Mouse (Mus musculus) embryo, embryonic 10 days (tissue): ENCODE data around the gene Rps24.

Experiments used
- DNase-seq: peaks from one replicate; pipeline ENCODE4 v3.0.0-alpha.2; 2015; ENCODE audit warnings: low spot score

Rps24 gene

GRCm38 (mm10) chr14:24512527-24513161 lies 25.7 kb downstream of the Rps24 start:
- DNase-seq = no peak

DNA sequence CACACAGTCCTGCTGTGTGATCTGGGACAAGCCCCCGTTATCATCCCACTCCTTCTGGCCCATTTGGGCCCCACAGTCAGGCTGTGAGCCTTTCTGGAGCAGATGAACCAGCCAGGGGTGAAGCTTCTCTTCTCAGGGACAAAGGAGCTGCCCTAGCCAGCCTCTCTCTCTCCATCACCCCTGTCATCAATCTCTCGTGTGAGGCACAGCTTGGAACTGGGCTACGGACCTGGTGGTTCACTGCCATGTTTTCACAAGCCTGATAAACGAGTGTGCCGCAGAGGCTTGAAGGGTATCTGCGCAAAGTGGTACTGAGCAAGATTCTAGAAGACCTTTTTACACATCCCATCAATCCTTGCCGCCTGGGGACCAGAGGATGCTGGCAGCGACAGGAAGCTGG lies 34.7 kb downstream of the Rps24 start:
- DNase-seq = no peak

GRCm38 (mm10) chr14:24525137-24525536 lies 38.2 kb downstream of the Rps24 start:
- DNase-seq = no peak

- DNase-seq = no peak
Observed at GRCm38 (mm10) chr14:24525677-24526415, 38.9 kb downstream of the Rps24 start.

- no peak for DNase-seq
Observed at GRCm38 (mm10) chr14:24526440-24526839, 39.5 kb downstream of the Rps24 start.

DNA sequence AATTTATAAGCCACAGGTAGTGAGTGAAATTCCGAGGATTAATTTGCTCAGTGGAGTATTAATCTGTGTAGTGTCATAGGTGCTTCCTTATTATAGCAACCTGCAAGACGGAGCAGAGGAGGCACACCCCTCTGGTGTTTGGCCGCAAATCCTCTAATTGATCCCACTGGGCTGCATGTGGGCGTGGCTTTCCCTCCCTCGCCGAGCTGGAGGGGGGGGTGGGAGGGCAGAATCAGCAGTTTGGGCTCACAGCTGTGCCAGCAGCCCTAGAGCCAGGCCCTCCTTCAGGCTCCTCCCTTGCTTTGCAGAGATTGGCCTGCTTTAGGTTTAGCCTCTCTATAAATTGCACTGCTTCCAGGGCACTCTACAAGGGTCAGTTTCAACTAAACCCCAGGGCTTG lies 43.3 kb downstream of the Rps24 start:
- peak; percentile 71 for DNase-seq

DNA sequence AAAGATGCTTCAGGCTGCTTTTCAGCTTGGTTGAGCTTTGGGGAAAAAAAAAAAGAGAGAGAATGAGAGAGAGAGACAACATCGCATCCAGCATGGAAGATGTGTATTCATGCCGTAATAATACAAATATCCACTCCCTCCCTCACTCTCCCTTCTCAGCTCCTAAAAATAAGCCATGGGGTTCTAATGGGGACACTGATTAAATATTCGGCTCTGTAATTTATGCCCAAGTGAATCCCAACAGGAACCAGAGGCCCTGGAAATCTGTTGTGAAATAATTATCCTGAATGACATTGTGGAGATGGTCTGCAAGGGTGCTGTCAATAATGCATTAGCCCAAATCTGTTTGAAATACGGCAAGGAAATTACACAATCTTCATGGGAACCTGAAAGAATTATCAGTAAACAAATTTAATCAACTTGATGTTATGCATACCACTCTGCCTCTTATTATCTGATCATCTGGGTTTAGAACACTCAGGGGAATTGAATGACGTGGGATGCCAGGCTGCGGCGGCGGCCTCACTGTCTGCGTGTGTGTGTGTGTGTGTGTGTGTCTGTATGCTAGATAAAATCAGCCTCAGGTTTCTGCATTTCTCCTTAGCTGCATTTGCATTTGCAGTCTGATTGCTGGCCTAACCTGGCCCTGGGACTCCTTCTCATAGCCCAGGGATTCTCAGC lies 48.1 kb downstream of the Rps24 start:
- no peak for DNase-seq

- DNase-seq = no peak
Observed at GRCm38 (mm10) chr14:24542901-24543300, 56.0 kb downstream of the Rps24 start.

DNA sequence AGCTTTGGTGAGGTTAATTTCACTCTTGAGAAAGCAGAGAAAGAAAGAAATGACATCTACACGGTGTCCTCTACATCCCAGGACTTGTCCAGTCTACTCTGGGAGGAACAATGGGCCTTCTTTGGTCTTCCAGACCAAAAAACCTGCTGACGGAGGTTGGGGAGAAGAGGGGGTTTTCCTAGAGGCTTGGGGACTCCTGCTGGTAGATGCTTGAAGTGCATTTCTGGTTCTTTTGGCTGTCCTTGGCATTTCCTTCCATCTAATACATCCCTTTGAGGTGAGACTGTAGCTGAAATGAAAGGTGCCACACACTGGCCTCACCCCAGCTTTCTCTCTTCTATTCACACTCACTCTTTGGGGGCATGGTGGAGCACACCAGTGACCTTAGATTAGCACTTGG lies 57.1 kb downstream of the Rps24 start:
- peak; percentile 48 for DNase-seq
